Mouse (Mus musculus): ENCODE results near the gene Slc41a2. TPM values are rescaled to one million over a fixed set of nuclear protein-coding genes. Genes with fewer than 3 reads are reported as not detected.
A peak's percentile ranks its signal among the peaks of the same experiment; 100 is the strongest.

The Slc41a2 gene
- polyA plus RNA-seq, 1 experiment from 2014 or later = 0.63 TPM

DNA sequence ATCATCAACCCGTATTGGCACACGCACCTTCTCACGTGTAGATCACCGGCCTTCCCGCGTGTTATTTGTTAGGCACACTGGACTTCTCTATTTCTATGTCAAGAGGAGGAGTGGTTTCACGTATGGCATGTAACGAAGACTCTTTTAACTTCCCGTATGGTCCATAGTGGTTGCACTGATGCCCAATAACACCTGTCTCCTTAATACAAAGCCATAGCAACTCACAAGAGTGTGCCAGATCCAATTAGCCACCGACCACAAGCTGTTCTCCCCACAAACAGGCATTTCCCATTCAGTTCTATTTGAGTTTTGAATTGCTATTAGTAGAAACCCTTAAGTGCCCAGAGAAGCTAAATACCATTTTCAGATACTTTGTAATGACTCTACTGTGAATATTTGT, 117.5 kb downstream of the Slc41a2 start:
- H3K9me3 ChIP-seq (replicated peaks) = no peaks in the 10 kb centered on the region
- H3K27me3 ChIP-seq = no peaks in the 10 kb centered on the region
- ATAC-seq (replicated peaks; ENCODE audit: insufficient number of reproducible peaks, insufficient read depth, low FRiP score, low read depth) = no peak
- H3K4me2 ChIP-seq = no peak overlapping the region
- peaks cover 2% of the 10 kb centered on the region; the same call in 1 of the 2 replicates for H3K4me1 ChIP-seq (replicated peaks)
- no peak overlapping the region for H3K4me3 ChIP-seq
- no peak overlapping the region for H3K9ac ChIP-seq
- 82% methylated on average over 10 of the region's 10 CpGs for whole genome bisulfite sequencing
- H3K27ac ChIP-seq = no peak overlapping the region
- H3K36me3 ChIP-seq = no peaks in the 10 kb centered on the region

DNA sequence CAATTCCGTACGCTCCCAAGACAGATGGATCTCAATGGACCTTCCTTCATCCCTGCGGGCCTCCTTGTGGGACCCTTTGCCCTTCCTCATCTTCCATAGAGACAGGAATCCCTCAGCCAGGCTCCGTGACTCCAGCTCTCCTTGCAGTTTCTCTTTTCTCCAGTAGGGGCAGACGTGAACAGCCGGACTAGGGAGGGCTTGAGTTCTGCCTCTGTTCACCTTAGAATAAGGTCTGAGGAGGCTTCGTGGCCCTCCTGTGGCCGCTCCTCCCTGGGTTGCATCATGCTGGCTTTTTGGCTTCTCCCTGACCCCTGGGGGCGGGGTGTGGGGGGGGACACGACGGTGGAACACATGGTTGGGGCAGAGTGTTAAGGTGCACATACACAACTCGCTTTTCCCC, 118.0 kb downstream of the Slc41a2 start:
- Histone ChIP-seq H3K4me2 (no peak overlapping the region), H3K4me3 (no peak overlapping the region), H3K27me3 (no peaks in the 10 kb centered on the region), H3K27ac (no peak overlapping the region), H3K9ac (no peak overlapping the region), H3K36me3 (no peaks in the 10 kb centered on the region), H3K9me3 (replicated peaks) (no peaks in the 10 kb centered on the region), H3K4me1 (replicated peaks) (peaks cover 2% of the 10 kb centered on the region; the same call in 1 of the 2 replicates)
- no peak for ATAC-seq (replicated peaks; ENCODE audit: insufficient number of reproducible peaks, insufficient read depth, low FRiP score, low read depth)
- WGBS = 31% methylated on average over 12 of the region's 12 CpGs

DNA sequence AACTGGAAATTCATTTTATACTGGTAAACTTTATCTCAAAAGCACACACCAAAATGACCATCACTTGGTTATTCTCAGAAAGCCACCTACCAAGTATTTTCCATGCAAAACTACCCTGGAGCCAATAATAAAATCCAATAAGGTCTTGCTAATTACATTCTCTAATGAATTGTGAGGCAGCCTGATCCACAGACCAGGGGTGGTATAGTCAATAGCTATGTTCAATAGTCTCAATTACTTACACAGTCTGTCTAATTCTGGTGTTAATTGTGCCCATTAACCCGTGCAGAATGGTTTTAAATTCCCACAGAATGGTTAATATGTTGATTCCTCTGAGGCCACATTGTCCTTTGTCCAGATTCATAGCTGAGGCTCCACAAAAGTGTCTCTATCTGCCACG, 118.9 kb downstream of the Slc41a2 start:
- Histone ChIP-seq H3K27me3 (no peaks in the 10 kb centered on the region), H3K9ac (no peak overlapping the region), H3K4me1 (replicated peaks) (peaks cover 2% of the 10 kb centered on the region; the same call in 1 of the 2 replicates), H3K4me2 (no peak overlapping the region), H3K27ac (no peak overlapping the region), H3K9me3 (replicated peaks) (no peaks in the 10 kb centered on the region), H3K4me3 (no peak overlapping the region), H3K36me3 (no peaks in the 10 kb centered on the region)
- WGBS = 60% methylated on average over 2 of the region's 2 CpGs
- no peak for ATAC-seq (replicated peaks; ENCODE audit: insufficient number of reproducible peaks, insufficient read depth, low FRiP score, low read depth)

DNA sequence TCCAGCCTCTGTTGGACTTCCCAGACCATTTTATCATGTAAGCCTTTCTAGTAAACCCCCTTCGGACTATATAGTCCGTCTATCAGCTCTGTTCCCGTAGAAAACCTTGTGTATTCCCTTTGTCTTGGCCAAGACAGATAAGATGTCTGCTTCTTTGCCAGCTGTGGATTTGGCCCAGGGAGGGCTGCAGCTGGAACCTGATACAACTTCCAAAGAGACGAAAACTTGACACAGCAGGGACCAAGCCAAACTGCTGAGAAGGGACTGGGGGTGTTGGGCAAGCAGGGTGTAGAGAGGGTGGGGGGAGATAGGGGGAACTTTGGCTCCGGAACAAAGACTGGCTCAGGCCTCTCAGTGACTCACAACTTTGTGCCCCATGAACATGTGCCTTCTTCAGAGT, 120.4 kb downstream of the Slc41a2 start:
- 38% methylated on average over 5 of the region's 5 CpGs for WGBS

DNA sequence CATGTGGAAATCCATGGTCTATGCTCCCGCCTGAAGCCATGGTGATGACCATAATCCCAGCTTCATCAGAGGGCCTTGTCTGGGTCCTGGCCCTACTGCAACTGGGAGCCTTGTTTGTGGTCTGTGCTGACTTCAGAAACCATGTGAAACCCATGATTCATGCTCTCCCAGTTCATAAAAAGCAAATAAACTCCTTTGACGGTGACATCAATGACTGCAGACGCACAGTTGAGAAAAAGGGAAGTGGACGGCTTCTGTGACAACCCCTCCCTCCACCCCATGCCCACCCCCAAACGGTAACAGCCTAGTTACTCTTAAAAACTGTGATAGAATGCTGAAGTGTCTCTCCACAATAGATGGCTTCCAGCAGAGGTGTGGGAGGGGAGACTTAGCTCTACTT, 122.1 kb downstream of the Slc41a2 start:
- 63% methylated on average over 5 of the region's 5 CpGs for WGBS
- Histone ChIP-seq H3K36me3 (no peaks in the 10 kb centered on the region), H3K9ac (no peak overlapping the region), H3K4me2 (no peak overlapping the region), H3K9me3 (replicated peaks) (no peaks in the 10 kb centered on the region), H3K27ac (no peak overlapping the region), H3K4me3 (no peak overlapping the region), H3K27me3 (no peaks in the 10 kb centered on the region), H3K4me1 (replicated peaks) (peaks cover 2% of the 10 kb centered on the region; the same call in 1 of the 2 replicates)
- ATAC-seq (replicated peaks; ENCODE audit: insufficient number of reproducible peaks, insufficient read depth, low FRiP score, low read depth) = no peak

More for the DNA sequence above, 120.4 kb downstream of the Slc41a2 start:
- Histone ChIP-seq H3K36me3 (no peaks in the 10 kb centered on the region), H3K4me1 (replicated peaks) (peaks cover 2% of the 10 kb centered on the region; the same call in 1 of the 2 replicates), H3K4me2 (no peak overlapping the region; the same call in 1 of the 2 replicates), H3K27ac (0 out of 2 replicates have a peak overlapping the region, but pooled peaks have one; percentile 26), H3K27me3 (no peaks in the 10 kb centered on the region), H3K9ac (no peak overlapping the region), H3K9me3 (replicated peaks) (no peaks in the 10 kb centered on the region), H3K4me3 (no peak overlapping the region)
- peak; percentile 54 for ATAC-seq (replicated peaks; ENCODE audit: insufficient number of reproducible peaks, insufficient read depth, low FRiP score, low read depth)

DNA sequence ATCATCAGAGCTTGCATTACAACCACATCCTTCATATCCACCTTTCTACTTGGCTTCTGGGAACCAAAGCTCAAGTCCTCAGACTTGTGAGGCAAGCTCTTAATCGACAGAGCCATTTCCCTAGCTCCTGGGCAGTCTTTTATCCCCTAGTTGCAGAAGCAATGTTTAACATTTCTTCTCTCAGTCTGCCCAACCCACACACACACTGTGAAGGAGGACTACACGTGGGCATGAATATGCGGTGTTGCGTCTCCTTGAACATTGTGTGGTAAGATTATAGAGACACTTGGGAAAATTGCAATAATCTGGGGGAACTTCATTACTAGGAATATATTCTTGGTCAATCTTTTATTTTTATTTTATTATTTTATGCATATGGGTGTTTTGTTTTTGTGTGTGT, 125.1 kb downstream of the Slc41a2 start:
- Histone ChIP-seq H3K4me1 (replicated peaks) (peaks cover 2% of the 10 kb centered on the region; the same call in 1 of the 2 replicates), H3K9me3 (replicated peaks) (no peaks in the 10 kb centered on the region), H3K27me3 (no peaks in the 10 kb centered on the region), H3K9ac (no peak overlapping the region), H3K27ac (no peak overlapping the region), H3K4me3 (no peak overlapping the region), H3K4me2 (no peak overlapping the region), H3K36me3 (no peaks in the 10 kb centered on the region)
- 90% methylated on average over 4 of the region's 4 CpGs for WGBS
- no peak for ATAC-seq (replicated peaks; ENCODE audit: insufficient number of reproducible peaks, insufficient read depth, low FRiP score, low read depth)

DNA sequence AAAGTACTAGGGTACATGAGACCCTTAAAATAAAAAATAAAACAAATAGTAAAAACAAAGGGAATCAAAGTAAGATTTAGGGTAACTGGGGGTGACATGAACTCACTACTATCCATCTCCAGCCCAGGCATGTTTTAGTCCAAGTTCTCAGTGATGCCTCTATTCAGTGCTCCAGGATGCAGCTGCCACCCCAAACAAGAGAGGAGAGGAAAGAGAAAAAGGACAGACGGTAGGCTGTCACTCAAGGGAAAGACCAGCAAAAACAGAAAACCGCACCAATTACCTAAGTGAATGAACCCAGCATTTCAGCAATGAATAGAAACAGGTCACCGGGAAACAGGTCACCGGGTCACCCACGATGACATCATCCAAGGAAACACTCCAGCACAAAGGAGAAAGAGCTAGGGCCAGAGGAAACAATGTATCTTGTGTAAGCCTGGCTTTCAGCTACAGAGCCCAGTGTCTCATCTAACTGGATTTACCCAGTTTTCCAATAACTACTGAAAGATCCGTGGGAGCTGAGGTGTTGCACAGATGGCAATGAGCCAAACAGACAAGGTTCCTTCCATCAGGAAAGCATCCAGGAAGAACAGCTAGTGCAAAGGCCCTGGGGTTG, 126.6 kb downstream of the Slc41a2 start:
- no peak overlapping the region for H3K27ac ChIP-seq
- no peaks in the 10 kb centered on the region for H3K4me1 ChIP-seq (replicated peaks)
- no peak overlapping the region for H3K4me3 ChIP-seq
- no peak overlapping the region for H3K9ac ChIP-seq
- ATAC-seq (replicated peaks; ENCODE audit: insufficient number of reproducible peaks, insufficient read depth, low FRiP score, low read depth) = no peak
- no peaks in the 10 kb centered on the region for H3K27me3 ChIP-seq
- WGBS = 64% methylated on average over 6 of the region's 6 CpGs
- no peaks in the 10 kb centered on the region for H3K36me3 ChIP-seq
- no peaks in the 10 kb centered on the region for H3K9me3 ChIP-seq (replicated peaks)
- H3K4me2 ChIP-seq = no peak overlapping the region

DNA sequence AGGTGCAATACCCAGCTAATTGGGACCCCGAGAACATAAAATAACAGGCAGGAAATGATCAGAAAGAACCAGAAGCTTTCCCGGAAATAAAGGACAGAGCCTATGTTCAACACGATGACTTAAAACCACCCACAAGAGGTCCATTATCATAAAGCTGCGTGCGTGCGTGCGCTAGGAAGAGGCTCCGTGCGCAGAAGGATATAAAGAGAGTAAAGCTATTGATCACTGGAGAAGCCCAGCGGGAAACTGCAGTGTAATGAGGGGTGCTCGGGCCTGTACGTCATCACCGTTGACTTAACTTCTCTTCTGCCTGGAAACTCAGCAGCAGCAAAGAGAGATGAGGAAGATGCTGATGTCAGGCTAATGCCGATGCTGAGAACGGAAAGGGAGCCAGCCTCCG, 127.6 kb downstream of the Slc41a2 start:
- no peak overlapping the region for H3K9ac ChIP-seq
- no peaks in the 10 kb centered on the region for H3K36me3 ChIP-seq
- H3K9me3 ChIP-seq (replicated peaks) = no peaks in the 10 kb centered on the region
- no peak for ATAC-seq (replicated peaks; ENCODE audit: insufficient number of reproducible peaks, insufficient read depth, low FRiP score, low read depth)
- H3K4me3 ChIP-seq = no peak overlapping the region
- no peak overlapping the region for H3K4me2 ChIP-seq
- H3K27ac ChIP-seq = no peak overlapping the region
- H3K27me3 ChIP-seq = no peaks in the 10 kb centered on the region
- no peaks in the 10 kb centered on the region for H3K4me1 ChIP-seq (replicated peaks)
- WGBS = 76% methylated on average over 16 of the region's 16 CpGs

DNA sequence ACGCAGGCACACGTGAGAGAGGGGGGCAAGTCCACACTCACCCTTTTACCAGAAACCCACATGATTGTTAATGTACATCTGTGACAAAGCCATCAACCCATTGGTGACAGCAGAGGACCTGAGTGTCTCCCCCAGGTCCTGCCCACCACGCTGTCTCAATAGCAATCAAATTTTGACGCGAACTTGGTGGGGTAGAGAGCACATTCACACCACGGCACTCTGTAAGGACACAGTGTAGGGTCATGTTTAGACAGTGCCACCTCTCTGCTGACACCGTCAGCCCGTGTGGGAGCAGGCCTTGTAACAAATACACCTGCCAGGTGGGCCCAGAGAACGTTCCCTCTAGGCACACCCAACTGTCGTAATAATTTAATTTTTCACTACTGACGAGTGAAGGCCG, 128.3 kb downstream of the Slc41a2 start:
- Histone ChIP-seq H3K4me2 (no peak overlapping the region), H3K9ac (no peak overlapping the region), H3K27ac (no peak overlapping the region), H3K9me3 (replicated peaks) (no peaks in the 10 kb centered on the region), H3K4me3 (no peak overlapping the region), H3K36me3 (no peaks in the 10 kb centered on the region), H3K4me1 (replicated peaks) (no peaks in the 10 kb centered on the region), H3K27me3 (no peaks in the 10 kb centered on the region)
- ATAC-seq (replicated peaks; ENCODE audit: insufficient number of reproducible peaks, insufficient read depth, low FRiP score, low read depth) = no peak
- 82% methylated on average over 12 of the region's 12 CpGs for WGBS

DNA sequence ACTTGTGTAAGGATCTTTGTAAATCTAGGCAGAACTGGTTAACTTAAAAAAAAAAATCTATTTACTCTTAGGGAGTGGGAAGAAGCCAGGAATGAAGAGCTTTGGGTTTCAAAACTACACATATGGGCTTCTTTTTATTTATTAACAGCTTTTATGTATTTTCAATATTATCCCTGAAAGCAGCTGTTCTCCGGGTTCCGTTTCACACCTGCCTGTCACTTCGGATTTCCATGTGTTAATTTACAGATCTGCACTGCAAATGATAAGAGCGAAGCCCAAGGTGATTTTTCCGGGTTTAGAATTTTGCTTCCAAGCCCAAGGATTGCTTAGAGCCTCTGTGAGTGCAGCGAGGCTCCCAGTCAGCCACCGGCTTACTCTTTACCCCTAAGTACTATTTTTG, 129.2 kb downstream of the Slc41a2 start:
- H3K27me3 ChIP-seq = no peaks in the 10 kb centered on the region
- no peak overlapping the region for H3K9ac ChIP-seq
- ATAC-seq (replicated peaks; ENCODE audit: insufficient number of reproducible peaks, insufficient read depth, low FRiP score, low read depth) = no peak
- 75% methylated on average over 7 of the region's 7 CpGs for WGBS
- no peak overlapping the region for H3K4me3 ChIP-seq
- H3K4me2 ChIP-seq = no peak overlapping the region
- no peak overlapping the region for H3K27ac ChIP-seq
- H3K36me3 ChIP-seq = no peaks in the 10 kb centered on the region
- no peaks in the 10 kb centered on the region for H3K4me1 ChIP-seq (replicated peaks)
- no peaks in the 10 kb centered on the region for H3K9me3 ChIP-seq (replicated peaks)

DNA sequence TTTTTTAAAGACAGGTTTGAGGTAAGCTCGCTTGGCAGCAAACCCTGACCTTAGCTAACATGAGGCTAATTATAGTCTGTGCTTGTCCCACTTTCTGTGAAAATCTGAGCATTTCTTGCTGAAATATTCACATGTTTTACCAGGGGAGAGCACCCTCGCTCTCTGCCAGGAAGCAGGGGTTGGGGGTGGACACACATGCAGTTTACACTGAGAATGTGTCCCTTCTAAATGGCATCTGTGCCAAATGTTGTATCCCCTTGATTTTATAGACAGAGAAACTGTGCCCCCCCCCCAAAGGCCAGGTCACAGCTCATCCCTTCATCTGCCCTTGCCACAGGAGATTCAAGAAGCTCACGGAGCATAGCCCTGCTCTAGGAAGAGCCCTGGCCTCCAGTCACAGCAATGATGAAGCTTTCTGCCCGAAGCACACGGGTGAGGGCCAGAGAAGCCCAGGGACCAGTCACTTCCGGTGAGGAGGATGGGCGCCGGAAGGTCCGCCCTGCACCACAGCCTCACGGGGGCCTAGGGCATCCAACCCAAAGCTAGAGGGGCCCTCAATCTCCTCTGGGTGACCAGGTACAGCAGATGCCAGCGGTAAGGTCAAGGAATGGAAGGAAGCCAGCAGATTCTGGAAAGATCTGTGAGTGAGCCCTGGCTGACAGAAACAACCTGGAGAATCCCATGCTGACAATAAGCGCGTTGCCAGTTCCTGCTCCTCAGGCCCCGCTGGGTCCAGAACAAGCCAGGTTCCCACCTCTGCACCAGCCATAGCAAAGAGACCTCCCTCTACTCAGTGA, 134.6 kb downstream of the Slc41a2 start:
- Histone ChIP-seq H3K4me1 (replicated peaks) (peaks cover 8% of the 10 kb centered on the region), H3K9me3 (replicated peaks) (no peaks in the 10 kb centered on the region), H3K4me2 (no peak overlapping the region), H3K4me3 (no peak overlapping the region), H3K36me3 (no peaks in the 10 kb centered on the region), H3K27me3 (no peaks in the 10 kb centered on the region), H3K9ac (no peak overlapping the region), H3K27ac (no peak overlapping the region)
- 79% methylated on average over 14 of the region's 14 CpGs for WGBS
- no peak for ATAC-seq (replicated peaks; ENCODE audit: insufficient number of reproducible peaks, insufficient read depth, low FRiP score, low read depth)

DNA sequence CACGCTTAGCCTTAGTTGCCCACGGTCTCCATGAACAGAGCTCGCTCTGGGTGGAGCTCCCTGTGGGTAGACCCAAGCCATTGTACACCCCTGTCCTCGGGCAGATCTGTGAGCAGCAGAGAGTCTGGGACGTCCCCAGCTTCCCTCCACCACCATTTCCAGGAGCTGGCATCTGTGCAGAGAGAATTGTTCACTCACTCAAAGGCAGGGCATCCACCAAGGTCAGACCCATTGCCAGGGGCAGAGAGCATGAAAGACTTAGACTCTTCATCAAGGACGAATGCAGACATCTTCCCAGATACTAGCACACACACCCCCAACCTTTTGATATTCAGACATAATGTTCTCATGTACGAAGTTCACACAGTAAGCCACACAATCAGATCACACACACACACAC, 136.2 kb downstream of the Slc41a2 start:
- no peaks in the 10 kb centered on the region for H3K9me3 ChIP-seq (replicated peaks)
- H3K9ac ChIP-seq = no peak overlapping the region
- H3K27me3 ChIP-seq = no peaks in the 10 kb centered on the region
- H3K4me2 ChIP-seq = no peak overlapping the region
- H3K36me3 ChIP-seq = no peaks in the 10 kb centered on the region
- H3K4me3 ChIP-seq = no peak overlapping the region
- ATAC-seq (replicated peaks; ENCODE audit: insufficient number of reproducible peaks, insufficient read depth, low FRiP score, low read depth) = no peak
- H3K27ac ChIP-seq = no peak overlapping the region
- 87% methylated on average over 7 of the region's 7 CpGs for WGBS
- peaks cover 8% of the 10 kb centered on the region for H3K4me1 ChIP-seq (replicated peaks)
